Mouse (Mus musculus) testis, adult 2 months (tissue): ENCODE results near the gene Xlr5a.

Source experiments
- CTCF ChIP-seq: fragments of 200-500 bp; IDR thresholded peaks from 2 replicates; pipeline ENCODE4 v1.5.1; 2012; ENCODE audit warnings: low read depth, mild to moderate bottlenecking, inconsistent platforms, low read length, moderate library complexity; ENCODE audit not compliant: control insufficient read depth, insufficient read depth, insufficient replicate concordance
- POLR2A ChIP-seq: fragments of 200-500 bp; IDR thresholded peaks from 2 replicates; pipeline ENCODE4 v1.6.1; 2012; ENCODE audit warnings: low read depth, mild to moderate bottlenecking, inconsistent platforms, low read length, moderate library complexity; ENCODE audit not compliant: control insufficient read depth

- no peak for TF ChIP-seq POLR2A
- TF ChIP-seq CTCF = no peak
Observed at GRCm38 (mm10) chrX:73341473-73341872, 48.7 kb upstream of the Xlr5a start.
